In genomic region chr8:120371725-120372457, GRCm38 (mm10) we compare ENCODE assay signal across 8 mouse cellular contexts.
DNase-seq lines count a peak whose midpoint lies in the region; ATAC-seq lines count a peak whose summit lies in the region.
"Had no signal": no experiment of that assay in that cellular context is flagged by ENCODE, and none has a peak within 500 bp of the region (broad histone marks: within the 10 kb centered on the region; RNA-seq: fewer than 3 reads in every experiment).

No protein-coding gene starts in this region.

- H3K9me3 ChIP-seq in kidney, embryonic 15.5 days (replicated peaks): no peaks in the 10 kb centered on the region
- H3K9me3 ChIP-seq in embryonic facial prominence, embryonic 11.5 days (replicated peaks; ENCODE audit: control insufficient read depth, low read length): no peaks in the 10 kb centered on the region

- no peak overlapping the region for H3K27ac ChIP-seq in kidney, embryonic 15.5 days
- no peak overlapping the region for H3K27ac ChIP-seq in embryonic facial prominence, embryonic 11.5 days (replicated peaks; ENCODE audit: low read depth, low read length)
- H3K27ac ChIP-seq: heart, adult 2 months had no signal

- no peak overlapping the region for H3K4me2 ChIP-seq in kidney, embryonic 15.5 days
- H3K4me2 ChIP-seq in embryonic facial prominence, embryonic 11.5 days (ENCODE audit: low read depth, low read length): no peak overlapping the region

- H3K4me3 ChIP-seq in kidney, embryonic 15.5 days (replicated peaks): no peak overlapping the region
- no peak overlapping the region for H3K4me3 ChIP-seq in embryonic facial prominence, embryonic 11.5 days (ENCODE audit: low read depth, low read length)
- H3K4me3 ChIP-seq: heart, adult 2 months had no signal

- peaks cover 89% of the 10 kb centered on the region for H3K4me1 ChIP-seq in kidney, embryonic 15.5 days
- H3K4me1 ChIP-seq in embryonic facial prominence, embryonic 11.5 days (ENCODE audit: control insufficient read depth, insufficient read depth, low read length): peaks cover 10% of the 10 kb centered on the region

- ATAC-seq in kidney, embryonic 15.5 days (replicated peaks; ENCODE audit: low FRiP score): peak; percentile 37; the same call in 1 of the 2 replicates
- 0 out of 2 replicates have a peak, but pooled peaks have one; percentile 10 for ATAC-seq in embryonic facial prominence, embryonic 11.5 days (replicated peaks; ENCODE audit: insufficient number of reproducible peaks, low FRiP score, low TSS enrichment, low read depth)
- peak; percentile 54 for ATAC-seq in megakaryocyte progenitor cell, adult 5-6 weeks (replicated peaks; ENCODE audit: poor library complexity)

- no peaks in the 10 kb centered on the region for H3K36me3 ChIP-seq in kidney, embryonic 15.5 days
- H3K36me3 ChIP-seq in embryonic facial prominence, embryonic 11.5 days (replicated peaks; ENCODE audit: control insufficient read depth, insufficient read depth, low read depth, low read length): no peaks in the 10 kb centered on the region

- no peak overlapping the region for H3K9ac ChIP-seq in kidney, embryonic 15.5 days
- no peak overlapping the region for H3K9ac ChIP-seq in embryonic facial prominence, embryonic 11.5 days (replicated peaks; ENCODE audit: low read length)

- no peaks in the 10 kb centered on the region for H3K27me3 ChIP-seq in kidney, embryonic 15.5 days
- H3K27me3 ChIP-seq in embryonic facial prominence, embryonic 11.5 days (ENCODE audit: control insufficient read depth, insufficient read depth, low read length): no peaks in the 10 kb centered on the region

- 75% methylated on average over 8 of the region's 8 CpGs for WGBS in kidney, embryonic 15.5 days
- 70% methylated on average over 8 of the region's 8 CpGs for WGBS in embryonic facial prominence, embryonic 11.5 days

- no peak for DNase-seq in kidney, postnatal 10 days
- DNase-seq in brain, adult 2 months (ENCODE audit: low read depth, low spot score): peak; percentile 72
- DNase-seq in embryonic facial prominence, embryonic 11.5 days (ENCODE audit: low spot score): no peak
- no peak for DNase-seq in cerebellum, postnatal 25 days
- DNase-seq in retina, embryonic 14.5 days (ENCODE audit: low spot score): no peak
- DNase-seq: heart, adult 2 months had no signal
